Mouse (Mus musculus) stomach, postnatal 0 days (tissue): ENCODE measurements around the gene Oprd1.

Experiments used
- CTCF ChIP-seq: IDR thresholded peaks from 2 replicates; pipeline ENCODE4 v1.5.1; 2016; ENCODE audit warnings: antibody characterized with exemption, low read depth, mild to moderate bottlenecking, moderate library complexity
- EP300 ChIP-seq: optimal IDR thresholded peaks from 2 replicates; pipeline ENCODE3; 2016; ENCODE audit warnings: antibody characterized with exemption

- TF ChIP-seq EP300 (no peak), CTCF (peak; percentile 51)
These were observed 37.7 kb upstream of the Oprd1 start for GRCm38 (mm10) chr4:132181721-132182658.
